Mouse (Mus musculus): ENCODE measurements around the gene Dedd.

GRCm38 (mm10) chr1:171330216-171330560, 1.2 kb downstream of the Dedd start:
- TF ChIP-seq POLR2A (IDR thresholded peaks at IDR 0.05; ENCODE audit: insufficient read depth, low read depth, low read length) (no peak), CTCF (IDR thresholded peaks at IDR 0.05; ENCODE audit: insufficient read depth, low read depth, low read length) (no peak)

Measured in olfactory bulb, adult 2 months (tissue).